Mouse (Mus musculus) thymus, postnatal 10 days (tissue): ENCODE data around the gene Aspg.

ENCODE experiments used
- DNase-seq, 2 experiments: peaks; one replicate each; pipeline ENCODE4 v3.0.0; 2021; ENCODE audit warnings: low spot score in 2 of 2

The Aspg gene

DNA sequence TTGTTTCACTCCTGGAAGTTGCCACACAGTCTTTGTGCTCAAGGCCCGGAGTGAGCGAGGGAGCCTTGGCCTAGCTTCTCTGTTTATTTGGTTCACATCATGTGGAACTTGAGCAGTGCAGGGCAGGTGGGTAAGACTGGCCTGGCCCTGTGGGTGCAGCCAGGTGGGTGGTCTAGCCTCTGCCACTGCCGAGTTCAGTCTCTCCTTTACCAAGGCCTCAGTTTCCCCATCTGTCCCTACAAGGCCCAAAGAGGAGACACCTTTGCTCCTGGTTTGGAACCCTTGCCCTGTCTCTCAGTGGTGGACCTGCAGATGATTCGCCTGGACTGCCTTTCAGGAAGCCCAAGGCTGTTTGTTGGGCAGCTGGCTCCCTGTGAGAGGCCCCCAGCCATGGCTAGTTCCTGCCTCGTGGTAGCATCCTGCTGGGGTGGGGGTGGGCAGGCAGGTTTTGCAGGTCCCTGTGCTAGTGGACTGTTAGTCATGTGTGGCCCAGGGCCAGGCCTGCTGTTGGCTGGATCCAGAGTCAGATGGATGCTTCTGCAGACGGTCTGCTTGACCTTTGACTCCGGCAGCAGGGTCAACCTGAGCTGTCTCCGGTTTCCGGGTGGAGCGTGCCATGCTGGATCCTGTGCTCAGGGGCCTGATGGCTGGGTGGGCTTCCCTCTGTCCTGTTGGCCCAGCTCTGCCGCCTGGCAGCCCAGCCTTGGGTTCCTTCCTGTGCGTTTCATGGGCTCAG is 44.9 kb downstream of the Aspg start:
- no peak for DNase-seq

DNA sequence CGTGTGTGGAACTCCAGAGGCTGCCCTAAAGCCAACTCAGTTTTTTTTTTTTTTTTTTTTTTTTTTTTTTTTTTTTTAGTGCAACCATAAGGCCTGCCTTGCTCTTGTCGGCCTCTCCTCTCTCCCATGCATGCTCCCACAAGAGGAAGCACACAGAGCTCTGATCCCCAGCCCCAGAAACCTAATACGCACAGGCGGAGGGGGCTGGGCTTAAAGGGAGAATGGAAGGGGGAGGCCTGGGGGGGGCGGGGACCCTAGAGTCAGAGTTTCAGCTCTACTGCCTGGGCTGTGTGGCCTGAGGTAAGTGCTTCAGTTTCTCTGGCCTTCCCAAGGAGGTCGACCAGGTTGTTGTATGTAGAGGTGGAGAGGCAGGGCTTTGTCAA is 45.5 kb downstream of the Aspg start:
- no peak for DNase-seq

DNA sequence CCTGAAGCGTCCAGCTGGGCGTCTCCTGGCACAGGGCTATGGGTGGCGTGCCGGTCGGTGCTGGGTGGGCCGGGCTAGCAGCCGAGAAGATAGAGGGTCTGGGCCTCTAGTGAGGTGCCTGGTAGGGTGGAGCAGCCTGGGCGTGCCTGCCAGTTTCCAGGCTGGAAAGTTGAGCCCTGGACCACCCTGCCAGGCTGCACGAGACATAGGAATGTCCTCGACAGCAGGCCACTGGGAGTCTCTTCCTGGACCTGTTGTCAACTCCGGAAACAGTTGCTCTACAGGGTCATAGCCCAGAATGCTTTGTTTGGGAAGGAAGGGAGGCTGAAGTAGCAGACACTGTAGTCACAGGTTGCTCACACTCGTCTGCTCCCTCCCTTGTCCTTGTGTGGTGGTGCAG is 47.1 kb downstream of the Aspg start:
- no peak for DNase-seq

DNA sequence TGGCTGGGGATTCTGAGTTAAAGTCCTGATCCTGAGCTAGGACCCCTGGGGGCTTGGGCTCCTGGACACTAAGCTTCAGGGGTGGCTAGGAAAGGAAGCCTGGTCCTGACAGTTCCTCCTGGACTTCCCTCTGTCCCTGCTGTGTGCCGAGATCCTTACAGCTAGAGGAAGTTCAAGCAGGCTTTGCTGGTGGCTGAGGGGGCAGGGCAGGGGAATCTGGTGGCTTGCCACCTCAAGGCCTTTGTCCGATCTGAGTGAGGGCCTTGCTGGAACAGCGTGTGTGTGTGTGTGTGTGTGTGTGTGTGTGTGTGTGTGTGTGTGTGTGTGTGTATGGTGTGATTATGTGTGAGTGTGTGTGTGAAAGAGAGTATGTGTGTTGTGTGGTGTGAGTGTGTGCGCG is 48.0 kb downstream of the Aspg start:
- no peak for DNase-seq

DNA sequence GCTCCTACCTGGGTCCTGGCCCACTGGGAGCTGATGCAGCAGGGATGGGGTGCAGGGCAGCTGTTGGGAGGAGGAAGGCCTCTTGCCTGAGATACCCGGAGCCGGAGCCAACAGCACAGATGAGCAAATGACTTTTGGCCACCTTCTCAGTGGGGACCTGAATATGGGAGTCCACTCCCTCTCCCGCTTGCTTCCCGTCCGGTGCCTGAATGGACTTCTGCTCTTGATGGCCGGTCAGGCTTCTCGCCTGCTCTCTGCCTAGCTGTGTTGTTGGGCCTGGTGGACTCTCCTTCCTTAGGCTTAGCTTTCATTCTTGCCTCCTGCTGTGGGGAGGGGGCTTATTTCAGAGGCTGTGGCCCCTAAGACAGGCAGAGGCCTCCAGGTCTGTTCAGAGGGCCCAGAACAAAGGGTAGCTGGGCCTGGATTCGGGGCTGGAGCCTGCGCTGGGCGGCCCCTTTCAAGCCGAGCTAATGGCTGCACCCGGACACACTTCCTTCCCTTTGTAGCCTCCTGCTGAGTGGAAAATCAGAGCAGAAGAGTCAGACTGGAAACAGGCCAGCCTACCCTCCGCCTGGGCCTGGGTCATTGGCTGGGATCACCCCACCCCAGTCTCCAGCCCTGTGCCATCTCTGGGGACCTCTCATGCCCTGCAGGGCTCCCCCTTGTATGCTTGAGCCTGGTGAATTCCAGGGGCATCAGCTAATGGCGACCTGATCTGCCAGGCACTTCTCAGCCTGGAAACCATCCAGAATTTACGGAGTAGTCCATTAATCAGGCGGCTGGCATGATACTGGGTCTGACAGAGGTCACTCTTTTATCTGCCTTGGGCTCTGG is 49.0 kb downstream of the Aspg start:
- no peak for DNase-seq

DNA sequence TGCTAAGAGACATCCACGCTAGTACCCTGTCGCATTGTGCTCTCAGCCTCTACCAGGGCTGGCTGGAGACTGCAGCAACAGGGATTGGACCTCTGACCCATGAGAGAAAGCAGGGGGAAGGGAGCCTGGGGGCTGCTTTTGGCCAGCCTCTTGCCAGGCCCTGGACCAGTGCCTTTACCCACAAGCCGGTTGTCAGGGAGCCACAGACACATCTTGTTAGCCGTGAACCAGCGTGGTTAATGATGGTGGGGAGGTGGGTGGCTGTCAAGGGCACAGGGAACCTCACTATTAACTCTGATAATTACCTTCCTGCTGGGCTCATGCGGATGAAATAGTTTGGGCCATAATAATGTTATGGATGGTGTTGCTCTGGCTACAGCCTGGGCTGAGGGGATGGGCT is 50.3 kb downstream of the Aspg start:
- no peak for DNase-seq

DNA sequence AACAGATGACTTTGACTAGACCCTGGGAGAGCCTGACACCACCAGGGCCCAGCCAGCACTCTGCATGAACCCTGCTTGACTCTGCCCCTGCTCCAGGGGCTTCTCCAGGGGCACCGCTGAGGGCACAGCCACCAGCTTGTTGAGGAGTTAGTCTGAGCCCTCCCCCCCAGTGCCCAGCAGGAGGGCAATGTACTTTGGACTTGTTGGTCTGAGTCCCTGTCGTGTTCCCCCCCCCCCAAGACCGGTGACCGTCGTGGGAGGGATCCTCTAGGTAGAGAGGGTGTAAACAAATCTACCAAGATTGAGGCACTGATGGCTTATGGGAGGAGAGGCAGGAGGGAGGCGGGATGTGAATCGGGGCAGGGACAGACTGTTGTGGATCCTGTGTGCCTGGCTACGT is 51.8 kb downstream of the Aspg start:
- DNase-seq: no peak

DNA sequence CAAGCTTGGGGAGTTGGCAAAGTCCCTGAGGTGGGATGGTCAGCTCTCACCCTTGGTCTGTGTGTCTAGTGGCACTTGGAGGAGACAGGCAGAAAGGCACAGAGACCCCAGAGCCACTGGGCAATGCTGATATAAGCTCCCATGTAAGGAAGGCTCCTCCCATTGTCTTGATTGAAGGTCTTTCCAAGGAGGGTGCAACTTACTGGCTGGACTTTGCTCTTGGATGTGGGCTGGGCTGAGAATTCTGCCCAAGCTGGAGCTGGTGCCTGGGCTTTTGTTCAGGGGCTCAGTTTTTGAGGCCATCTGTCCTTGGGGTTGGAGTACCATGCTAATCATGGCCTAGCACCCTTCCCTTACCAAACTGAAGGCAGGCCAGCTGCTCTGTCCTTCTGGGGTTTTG is 52.3 kb downstream of the Aspg start:
- DNase-seq: no peak

DNA sequence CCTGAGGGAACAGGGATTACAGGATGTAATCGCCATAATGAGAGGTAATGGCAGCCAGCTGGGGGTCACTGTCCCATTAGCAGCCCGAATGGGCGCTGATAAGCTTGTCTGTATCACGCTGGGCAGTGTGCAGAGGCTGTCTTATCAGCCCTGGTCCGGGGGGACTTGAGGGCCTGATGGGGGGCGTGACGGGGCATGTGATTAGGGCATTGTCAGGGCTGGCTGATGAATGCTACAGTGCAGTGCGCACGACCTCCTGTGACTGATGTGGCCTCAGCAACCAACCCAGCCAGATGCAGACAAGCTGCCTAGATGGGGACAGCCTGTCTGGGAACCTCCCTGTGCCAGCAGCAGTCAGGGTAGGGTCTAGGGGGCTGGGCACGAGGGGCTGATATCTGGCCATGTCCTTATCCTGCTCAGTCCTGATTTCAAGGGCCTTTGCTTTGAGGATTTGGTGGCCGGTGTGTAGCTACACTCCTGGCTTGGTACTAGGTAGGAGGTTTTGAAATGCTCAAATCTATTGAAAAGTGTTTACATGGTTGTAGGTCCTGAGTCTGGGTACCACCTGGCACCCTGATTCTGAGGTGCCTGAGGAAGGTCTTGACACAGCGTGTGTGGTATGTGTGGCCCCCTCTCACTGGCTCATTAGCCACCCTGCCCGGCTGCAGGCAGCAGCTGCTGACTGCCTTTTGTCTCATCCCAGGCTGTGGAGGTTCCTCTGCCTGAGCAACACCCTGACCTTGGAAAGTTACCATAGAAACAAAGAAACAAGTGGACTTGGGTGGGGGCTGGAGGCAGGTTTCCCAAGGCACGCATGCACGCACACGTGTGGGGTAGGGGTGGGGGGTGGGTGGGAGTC is 57.7 kb downstream of the Aspg start:
- DNase-seq: no peak

DNA sequence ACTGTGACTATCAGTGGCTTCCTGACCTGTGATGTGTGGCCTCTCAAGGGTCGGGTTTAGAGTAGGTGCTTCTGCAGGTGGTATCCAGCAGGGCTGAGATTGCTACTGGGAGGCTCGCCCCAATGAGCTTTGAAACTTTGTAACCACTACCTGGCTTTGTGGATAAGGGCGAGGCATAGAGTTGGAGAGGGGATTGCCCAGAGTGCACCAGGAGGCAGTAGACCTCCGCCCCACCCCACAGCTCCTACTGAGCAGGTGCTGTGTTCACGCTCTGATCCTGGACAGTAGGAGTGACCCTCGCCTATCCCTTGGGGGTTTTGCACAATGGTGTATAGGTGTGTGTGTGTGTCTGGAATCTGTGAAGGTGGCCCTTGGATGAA is 58.4 kb downstream of the Aspg start:
- no peak for DNase-seq

DNA sequence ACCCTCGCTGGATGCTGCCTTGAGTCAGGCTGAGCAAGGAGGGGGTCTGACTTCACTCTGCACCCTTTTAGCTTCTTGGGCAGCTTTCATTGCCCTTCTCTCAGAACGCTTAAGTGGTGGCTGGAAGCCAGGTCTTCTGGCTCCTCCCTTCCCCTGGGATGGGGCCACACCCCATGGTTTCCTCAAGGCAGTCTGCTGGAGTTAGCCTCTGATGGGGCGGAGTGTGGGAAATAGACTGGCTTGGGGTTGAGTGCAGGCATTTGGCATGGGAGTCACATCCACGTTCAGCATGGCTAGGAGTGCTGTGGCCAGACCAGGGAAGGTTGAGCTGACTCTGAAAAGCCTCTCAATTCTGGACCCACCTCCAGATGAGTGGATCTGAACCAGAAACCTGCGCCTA is 62.8 kb downstream of the Aspg start:
- no peak for DNase-seq

DNA sequence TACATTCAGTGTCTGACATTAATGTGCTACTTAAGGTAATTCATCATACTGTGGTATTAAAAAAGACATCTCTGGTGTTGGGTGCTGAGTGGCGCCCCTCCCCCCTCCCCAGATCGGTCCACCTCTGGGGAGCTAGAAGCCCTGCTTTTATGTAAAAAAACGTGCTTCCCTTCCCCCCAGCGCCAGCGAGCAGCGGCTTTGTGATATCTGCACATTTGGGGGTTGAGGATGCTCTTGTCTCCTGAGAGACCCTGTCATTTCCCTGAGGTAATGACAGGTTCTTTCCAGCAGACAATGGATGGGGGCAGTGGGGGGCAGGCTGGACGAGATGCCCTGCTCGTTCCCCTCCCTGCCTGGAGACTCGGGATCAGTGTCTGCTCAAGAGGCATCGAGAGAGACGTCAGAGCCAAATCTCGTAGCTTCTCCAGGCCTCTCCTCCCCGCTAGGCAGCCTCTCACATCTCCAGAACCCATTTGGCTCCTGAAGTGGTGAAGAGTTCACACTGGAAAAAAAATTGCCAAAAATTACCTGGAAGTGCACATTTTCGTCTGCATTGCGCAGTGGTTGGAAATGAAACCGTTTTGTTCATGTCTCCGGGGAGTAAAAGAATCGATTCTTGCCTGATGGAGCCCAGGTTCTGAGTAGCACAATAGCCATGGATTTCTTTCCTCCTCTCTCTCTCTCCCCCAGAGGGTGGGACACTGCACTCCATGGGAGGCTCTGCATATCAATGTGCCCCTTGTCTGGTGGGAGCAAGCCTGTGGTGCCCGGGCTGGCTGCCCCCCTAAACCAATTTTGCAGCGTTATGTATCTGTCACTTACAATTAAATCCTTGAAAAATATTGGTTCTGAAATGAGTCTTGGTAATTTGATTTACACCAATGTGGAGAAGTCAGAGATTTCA is 64.4 kb downstream of the Aspg start:
- no peak for DNase-seq

DNA sequence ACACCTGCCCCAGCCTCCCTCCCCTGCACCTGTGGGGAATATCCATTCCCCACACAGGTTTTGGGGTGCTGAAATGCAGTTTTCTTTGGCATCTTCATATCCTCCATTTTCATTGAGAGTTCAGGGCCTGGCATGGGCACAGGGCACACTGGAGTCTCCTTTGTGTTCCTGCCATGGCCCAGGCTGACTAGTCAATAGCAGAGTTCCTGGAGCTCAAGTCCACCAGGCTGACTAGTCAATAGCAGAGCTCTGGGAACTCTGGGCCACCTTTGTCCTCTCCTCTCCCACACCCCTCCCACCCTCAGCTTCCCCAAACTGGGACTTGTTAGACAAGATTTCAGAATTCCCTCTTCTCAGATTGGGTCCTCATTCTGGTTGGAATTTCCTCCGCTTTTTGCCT is 65.2 kb downstream of the Aspg start:
- DNase-seq: no peak

DNA sequence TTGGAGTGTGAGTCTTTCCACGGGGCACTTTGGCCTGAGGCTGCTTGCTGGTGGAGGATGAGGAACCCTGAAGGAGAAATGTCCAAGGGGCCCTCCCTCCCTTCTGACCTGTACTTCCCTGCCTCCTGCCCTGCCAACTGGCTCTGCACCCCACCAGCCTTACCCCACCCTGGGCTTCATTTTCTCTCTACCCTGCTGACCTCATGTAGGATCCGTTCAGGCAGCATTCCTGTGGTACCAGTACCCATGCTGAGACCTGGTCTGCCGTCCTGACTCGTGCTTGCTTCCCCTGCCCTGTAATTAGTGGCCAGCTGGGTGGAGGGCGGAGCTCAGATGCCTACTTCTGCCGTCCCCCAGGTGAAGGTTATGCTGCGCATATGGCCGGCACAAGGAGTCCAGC is 65.7 kb downstream of the Aspg start:
- DNase-seq: no peak
